Mouse (Mus musculus) heart, embryonic 14.5 days (tissue): ENCODE data around the gene Efna1. TPM values are rescaled to one million over a fixed set of nuclear protein-coding genes. Genes with fewer than 3 reads are reported as not detected.
A peak's percentile ranks its signal among the peaks of the same experiment; 100 is the strongest.

Experiments used
- ATAC-seq: fragments of 200-750 bp; cut with Nextera tagmentation; 2 replicates; pipeline ENCODE4 v1.8.0; 2017; ENCODE audit warnings: low read depth, moderate TSS enrichment; ENCODE audit not compliant: insufficient number of reproducible peaks, insufficient read depth, low FRiP score
- H3K27ac ChIP-seq, 2 experiments: fragments of 200-500 bp in 1 of 2; fragments of 300-500 bp in 1 of 2; sonication (generic) in 1 of 2; replicated peaks in 1 of 2; 2 replicates each; pipeline ENCODE4 v1.5.1; 2012 to 2014; ENCODE audit warnings: low read depth in 2 of 2, low read length in 2 of 2, control low read depth in 1 of 2, mild to moderate bottlenecking in 1 of 2, mixed read lengths in 1 of 2; ENCODE audit not compliant: control insufficient read depth in 1 of 2, insufficient read depth in 1 of 2
- H3K27me3 ChIP-seq: fragments of 300-500 bp; sonication (generic); 2 replicates; pipeline ENCODE4 v1.6.1; 2014; ENCODE audit warnings: mild to moderate bottlenecking, low read length, control low read depth; ENCODE audit not compliant: control insufficient read depth, insufficient read depth
- H3K36me3 ChIP-seq: fragments of 300-500 bp; sonication (generic); 2 replicates; pipeline ENCODE4 v1.6.1; 2014; ENCODE audit warnings: mild to moderate bottlenecking, control low read depth, low read length, mixed read lengths; ENCODE audit not compliant: control insufficient read depth, insufficient read depth
- H3K4me1 ChIP-seq, 2 experiments: fragments of 200-500 bp in 1 of 2; fragments of 300-500 bp in 1 of 2; sonication (generic) in 1 of 2; 2 replicates each; pipeline ENCODE4 v1.6.1; 2012 to 2014; ENCODE audit warnings: low read length in 2 of 2, control low read depth in 1 of 2, mixed read lengths in 1 of 2; ENCODE audit not compliant: control insufficient read depth in 2 of 2, insufficient read depth in 2 of 2
- H3K4me2 ChIP-seq: fragments of 300-500 bp; sonication (generic); 2 replicates; pipeline ENCODE4 v1.6.1; 2014; ENCODE audit warnings: mild to moderate bottlenecking, low read length
- H3K4me3 ChIP-seq, 2 experiments: fragments of 200-500 bp in 1 of 2; fragments of 300-500 bp in 1 of 2; sonication (generic) in 1 of 2; 2 replicates each; pipeline ENCODE4 v1.5.1; 2012 to 2014; ENCODE audit warnings: low read length in 2 of 2, mild to moderate bottlenecking in 2 of 2, control low read depth in 1 of 2, low read depth in 1 of 2, moderate library complexity in 1 of 2; ENCODE audit not compliant: control insufficient read depth in 1 of 2, insufficient read depth in 1 of 2
- H3K9ac ChIP-seq: fragments of 300-500 bp; sonication (generic); 2 replicates; pipeline ENCODE4 v1.6.1; 2014; ENCODE audit warnings: mild to moderate bottlenecking, low read length
- H3K9me3 ChIP-seq: fragments of 300-500 bp; sonication (generic); 2 replicates; pipeline ENCODE4 v1.6.1; 2016; ENCODE audit warnings: low read length, control low read depth; ENCODE audit not compliant: control insufficient read depth
- WGBS: fragments of 180-500 bp; shearing (Covaris S2); extraction: QIAGEN DNeasy Blood & Tissue Kit; methylation state at CpG from one replicate; pipeline ENCODE4 v1.1.7; 2014; 5-methylcytosine and 5-hydroxymethylcytosine counted together
- polyA plus RNA-seq: library from polyadenylated mRNA; unstranded; fragments of >200 nt; fragmentation: Nextera tagmentation; extraction: Ambion mirVana; gene quantifications from 2 replicates; pipeline ENCODE4 v1.2.1, GENCODE M21; 2014

Efna1 gene
- polyA plus RNA-seq, 1 experiment from 2014 or later: 38.4 TPM

- no peak overlapping the region for H3K4me3 ChIP-seq
- peaks cover 11% of the 10 kb centered on the region for H3K36me3 ChIP-seq
- no peak for ATAC-seq
- peak overlapping the region; percentile 24 to 42; a peak in 2 of 4 replicates for H3K27ac ChIP-seq
- H3K4me1 ChIP-seq: peaks cover 13 to 23% of the 10 kb centered on the region in 2 experiments
- no peaks in the 10 kb centered on the region for H3K9me3 ChIP-seq
- no peak overlapping the region for H3K4me2 ChIP-seq
- WGBS: 16% methylated on average over 7 of the region's 7 CpGs
- peaks cover 3% of the 10 kb centered on the region; the same call in 1 of the 2 replicates for H3K27me3 ChIP-seq
- H3K9ac ChIP-seq: no peak overlapping the region
Observed at GRCm38 (mm10) chr3:89250435-89251040, 30.4 kb downstream of the Efna1 start.

GRCm38 (mm10) chr3:89247466-89247865 lies 33.5 kb downstream of the Efna1 start:
- H3K4me3 ChIP-seq: no peak overlapping the region
- WGBS: 76% methylated on average over 4 of the region's 4 CpGs
- no peak overlapping the region for H3K27ac ChIP-seq
- H3K4me1 ChIP-seq: peaks cover 18 to 38% of the 10 kb centered on the region in 2 experiments
- ATAC-seq: no peak
- peak overlapping the region; percentile 88 for H3K4me2 ChIP-seq
- peaks cover 27% of the 10 kb centered on the region for H3K27me3 ChIP-seq
- H3K36me3 ChIP-seq: peaks cover 11% of the 10 kb centered on the region
- H3K9me3 ChIP-seq: no peaks in the 10 kb centered on the region
- H3K9ac ChIP-seq: peak overlapping the region; percentile 84

- Histone ChIP-seq H3K4me2 (peak within 1 kb of the TSS; percentile 88), H3K4me3 (peak within 1 kb of the TSS; percentile 69 to 88), H3K9ac (peak within 1 kb of the TSS; percentile 84), H3K36me3 (peaks cover 11% of the 10 kb centered on the region), H3K9me3 (no peaks in the 10 kb centered on the region), H3K27ac (peak within 1 kb of the TSS; percentile 18 to 75), H3K27me3 (peaks cover 25% of the 10 kb centered on the region), H3K4me1 (peaks cover 18 to 37% of the 10 kb centered on the region in 2 experiments)
- WGBS: 1% methylated on average over 42 of the region's 42 CpGs
- ATAC-seq: peak; percentile 71
Observed at GRCm38 (mm10) chr3:89246261-89247100, 34.5 kb downstream of the Efna1 start, which contains the start of gene Trim46. Gene Trim46 (minus strand): TSS chr3:89246309.

GRCm38 (mm10) chr3:89245688-89246171 lies 35.2 kb downstream of the Efna1 start, which contains the start of gene Krtcap2:
Gene Krtcap2 (plus strand): TSS chr3:89245966.
- ATAC-seq: 0 out of 2 replicates have a peak, but pooled peaks have one; percentile 10
- peak within 1 kb of the TSS; percentile 88 for H3K4me2 ChIP-seq
- H3K4me1 ChIP-seq: peaks cover 10 to 29% of the 10 kb centered on the region in 2 experiments
- H3K36me3 ChIP-seq: peaks cover 11% of the 10 kb centered on the region
- H3K9ac ChIP-seq: peak within 1 kb of the TSS; percentile 84
- H3K4me3 ChIP-seq: peak within 1 kb of the TSS; percentile 69 to 88
- H3K27ac ChIP-seq: peak within 1 kb of the TSS; percentile 18 to 75
- H3K27me3 ChIP-seq: peaks cover 25% of the 10 kb centered on the region
- H3K9me3 ChIP-seq: no peaks in the 10 kb centered on the region
- WGBS: 5% methylated on average over 20 of the region's 20 CpGs

- Histone ChIP-seq H3K36me3 (peaks cover 11% of the 10 kb centered on the region), H3K9ac (peak overlapping the region; percentile 52), H3K27me3 (peaks cover 25% of the 10 kb centered on the region), H3K4me3 (peak overlapping the region; percentile 30 to 35), H3K9me3 (no peaks in the 10 kb centered on the region), H3K4me1 (peaks cover 8 to 29% of the 10 kb centered on the region in 2 experiments), H3K27ac (no peak overlapping the region), H3K4me2 (peak overlapping the region; percentile 88)
- ATAC-seq: no peak
- WGBS: under 1% methylated on average over 18 of the region's 26 CpGs
Observed at GRCm38 (mm10) chr3:89244982-89245687, 35.8 kb downstream of the Efna1 start.

- Histone ChIP-seq H3K27ac (no peak overlapping the region), H3K4me3 (peak overlapping the region; percentile 27 to 30), H3K9me3 (no peaks in the 10 kb centered on the region), H3K4me2 (peak overlapping the region; percentile 88), H3K9ac (0 out of 2 replicates have a peak overlapping the region, but pooled peaks have one; percentile 21), H3K27me3 (peaks cover 25% of the 10 kb centered on the region), H3K4me1 (peaks cover 8 to 29% of the 10 kb centered on the region in 2 experiments), H3K36me3 (peaks cover 6% of the 10 kb centered on the region)
- WGBS: 13% methylated on average over 25 of the region's 25 CpGs
- no peak for ATAC-seq
Observed at GRCm38 (mm10) chr3:89244158-89244981, 36.6 kb downstream of the Efna1 start.
